Mouse (Mus musculus) midbrain, embryonic 11.5 days (tissue): ENCODE measurements around the gene Dhodh. TPM values are rescaled to one million over a fixed set of nuclear protein-coding genes. Genes with fewer than 3 reads are reported as not detected.
A peak's percentile ranks its signal among the peaks of the same experiment; 100 is the strongest.

Source experiments
- ATAC-seq: fragments of 200-750 bp; cut with Nextera tagmentation; 2 replicates; pipeline ENCODE4 v1.8.0; 2017; ENCODE audit warnings: moderate TSS enrichment, moderate library complexity; ENCODE audit not compliant: low FRiP score
- DNase-seq: peaks from one replicate; pipeline ENCODE4 v3.0.0; 2015; ENCODE audit warnings: low spot score; ENCODE audit errors: missing footprints
- H3K27ac ChIP-seq: fragments of 300-500 bp; sonication (generic); 2 replicates; pipeline ENCODE4 v1.5.1; 2014; ENCODE audit warnings: low read depth, low read length
- H3K27me3 ChIP-seq: fragments of 300-500 bp; sonication (generic); 2 replicates; pipeline ENCODE4 v1.6.1; 2014; ENCODE audit warnings: mild to moderate bottlenecking, low read length, moderate library complexity, mixed read lengths; ENCODE audit not compliant: control insufficient read depth, insufficient read depth
- H3K36me3 ChIP-seq: fragments of 300-500 bp; sonication (generic); 2 replicates; pipeline ENCODE4 v1.6.1; 2014; ENCODE audit warnings: mild to moderate bottlenecking, low read length, moderate library complexity, mixed read lengths; ENCODE audit not compliant: control insufficient read depth, insufficient read depth
- H3K4me1 ChIP-seq: fragments of 300-500 bp; sonication (generic); 2 replicates; pipeline ENCODE4 v1.6.1; 2014; ENCODE audit warnings: low read length; ENCODE audit not compliant: control insufficient read depth, insufficient read depth
- H3K4me2 ChIP-seq: fragments of 300-500 bp; sonication (generic); 2 replicates; pipeline ENCODE4 v1.6.1; 2014; ENCODE audit warnings: mild to moderate bottlenecking, moderate library complexity
- H3K4me3 ChIP-seq: fragments of 300-500 bp; sonication (generic); 2 replicates; pipeline ENCODE4 v1.5.1; 2014; ENCODE audit warnings: low read depth, low read length
- H3K9ac ChIP-seq: fragments of 300-500 bp; sonication (generic); 2 replicates; pipeline ENCODE4 v1.6.1; 2014; ENCODE audit warnings: low read length
- H3K9me3 ChIP-seq: fragments of 300-500 bp; sonication (generic); 2 replicates; pipeline ENCODE4 v1.6.1; 2016; ENCODE audit warnings: low read length; ENCODE audit not compliant: control insufficient read depth
- WGBS: fragments of 180-500 bp; shearing (Covaris S2); extraction: QIAGEN DNeasy Blood & Tissue Kit; methylation state at CpG from one replicate; pipeline ENCODE4 v1.1.7; 2014; 5-methylcytosine and 5-hydroxymethylcytosine counted together
- polyA plus RNA-seq: library from polyadenylated mRNA; unstranded; fragments of >200 nt; fragmentation: Nextera tagmentation; extraction: Ambion mirVana; gene quantifications from 2 replicates; pipeline ENCODE4 v1.2.1, GENCODE M21; 2014

The Dhodh gene
- polyA plus RNA-seq, 1 experiment from 2014 or later = 38.5 TPM

DNA sequence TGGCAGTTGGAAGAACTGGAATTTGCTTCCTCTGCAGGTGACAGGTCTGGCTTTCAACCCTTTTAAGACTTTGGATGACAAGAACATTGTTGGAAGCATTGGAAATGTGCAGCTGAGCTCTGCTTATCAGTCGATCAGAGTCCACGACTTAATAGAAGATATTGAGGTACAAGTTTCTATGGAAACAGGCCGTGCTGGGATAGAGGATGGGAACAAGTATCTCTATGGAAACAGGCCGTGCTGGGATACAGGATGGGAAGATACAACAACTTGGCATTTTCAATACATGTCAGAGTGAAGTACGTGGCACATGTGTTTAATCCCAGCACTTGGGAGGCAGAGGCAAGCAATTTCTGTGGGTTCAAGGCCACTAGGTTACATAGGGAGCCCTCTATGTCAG is 24.0 kb upstream of the Dhodh start:
- no peak overlapping the region for H3K4me2 ChIP-seq
- H3K9me3 ChIP-seq = no peaks in the 10 kb centered on the region
- H3K36me3 ChIP-seq = no peaks in the 10 kb centered on the region
- no peak for DNase-seq
- no peaks in the 10 kb centered on the region for H3K4me1 ChIP-seq
- 79% methylated on average over 5 of the region's 5 CpGs for WGBS
- no peak for ATAC-seq
- H3K27ac ChIP-seq = no peak overlapping the region
- H3K9ac ChIP-seq = no peak overlapping the region
- H3K4me3 ChIP-seq = no peak overlapping the region
- H3K27me3 ChIP-seq = no peaks in the 10 kb centered on the region

DNA sequence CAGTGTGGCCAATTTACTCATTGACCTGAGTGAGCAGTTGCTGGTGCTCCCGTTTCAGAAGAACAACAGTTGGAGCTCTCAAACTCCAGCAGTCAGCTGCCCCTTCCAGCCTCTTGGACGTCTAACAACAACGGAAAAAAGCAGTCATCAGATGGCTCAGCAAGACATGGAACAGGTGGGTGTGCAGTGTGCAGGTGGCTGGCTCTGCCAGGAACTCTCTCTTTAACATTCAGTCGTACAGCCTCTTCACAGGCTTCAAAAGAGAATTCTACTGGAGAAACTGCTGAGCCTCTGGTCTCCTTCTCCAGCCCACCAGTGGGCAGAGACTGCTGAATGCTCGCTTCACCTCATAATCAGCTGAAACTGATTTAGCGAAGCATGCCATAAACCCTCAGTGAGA is 20.2 kb upstream of the Dhodh start:
- Histone ChIP-seq H3K9ac (no peak overlapping the region), H3K9me3 (no peaks in the 10 kb centered on the region), H3K27me3 (no peaks in the 10 kb centered on the region), H3K4me3 (no peak overlapping the region), H3K4me2 (no peak overlapping the region), H3K36me3 (no peaks in the 10 kb centered on the region), H3K4me1 (no peaks in the 10 kb centered on the region), H3K27ac (no peak overlapping the region)
- no peak for ATAC-seq
- 84% methylated on average over 6 of the region's 6 CpGs for WGBS
- no peak for DNase-seq

- no peak overlapping the region for H3K9ac ChIP-seq
- no peak overlapping the region for H3K27ac ChIP-seq
- no peaks in the 10 kb centered on the region for H3K36me3 ChIP-seq
- DNase-seq (no peak), ATAC-seq (no peak)
- no peaks in the 10 kb centered on the region for H3K27me3 ChIP-seq
- 0 out of 2 replicates have a peak, but pooled peaks cover 3% of the 10 kb centered on the region for H3K9me3 ChIP-seq
- H3K4me1 ChIP-seq = no peaks in the 10 kb centered on the region
- no peak overlapping the region for H3K4me2 ChIP-seq
- no peak overlapping the region for H3K4me3 ChIP-seq
- 84% methylated on average over 3 of the region's 3 CpGs for WGBS
Measured at GRCm38 (mm10) chr8:109615569-109615968, 7.1 kb upstream of the Dhodh start.

- H3K27ac ChIP-seq = no peak within 1 kb of the TSS
- no peak for DNase-seq
- ATAC-seq = no peak
- no peak within 1 kb of the TSS for H3K9ac ChIP-seq
- WGBS = 66% methylated on average over 27 of the region's 27 CpGs
- no peak within 1 kb of the TSS for H3K4me2 ChIP-seq
- H3K36me3 ChIP-seq = no peaks in the 10 kb centered on the region
- no peaks in the 10 kb centered on the region for H3K4me1 ChIP-seq
- no peak within 1 kb of the TSS for H3K4me3 ChIP-seq
- 0 out of 2 replicates have a peak, but pooled peaks cover under 1% of the 10 kb centered on the region for H3K9me3 ChIP-seq
- H3K27me3 ChIP-seq = no peaks in the 10 kb centered on the region
Measured at GRCm38 (mm10) chr8:109614243-109615210, 6.1 kb upstream of the Dhodh start, which contains the start of gene Pkd1l3. Gene Pkd1l3, plus strand, starts transcription at chr8:109614517.

DNA sequence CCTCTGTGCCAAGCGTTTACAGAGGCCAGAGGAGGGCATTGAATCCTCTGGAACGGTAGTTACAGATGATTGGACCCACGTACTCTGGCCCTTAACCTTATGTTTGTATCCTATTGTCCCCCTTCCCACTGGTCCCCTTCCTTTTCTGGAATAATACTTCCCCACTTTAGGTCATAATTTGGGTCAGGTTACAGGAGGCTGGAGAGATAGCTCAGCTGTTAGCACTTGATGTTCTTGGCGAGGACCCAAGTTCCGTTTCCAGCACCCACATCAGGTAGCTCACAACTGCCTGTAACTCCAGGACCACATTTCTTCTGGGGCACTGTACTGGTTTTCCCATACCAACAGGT is 655 bp upstream of the Dhodh start:
- Histone ChIP-seq H3K4me3 (peak overlapping the region; percentile 59), H3K4me1 (peaks cover 10% of the 10 kb centered on the region; the same call in 1 of the 2 replicates), H3K36me3 (peaks cover 4% of the 10 kb centered on the region; the same call in 1 of the 2 replicates), H3K27ac (peak overlapping the region; percentile 97), H3K9ac (peak overlapping the region; percentile 90), H3K4me2 (peak overlapping the region; percentile 79), H3K9me3 (no peaks in the 10 kb centered on the region), H3K27me3 (no peaks in the 10 kb centered on the region)
- no peak for DNase-seq
- 26% methylated on average over 5 of the region's 5 CpGs for WGBS
- no peak for ATAC-seq

DNA sequence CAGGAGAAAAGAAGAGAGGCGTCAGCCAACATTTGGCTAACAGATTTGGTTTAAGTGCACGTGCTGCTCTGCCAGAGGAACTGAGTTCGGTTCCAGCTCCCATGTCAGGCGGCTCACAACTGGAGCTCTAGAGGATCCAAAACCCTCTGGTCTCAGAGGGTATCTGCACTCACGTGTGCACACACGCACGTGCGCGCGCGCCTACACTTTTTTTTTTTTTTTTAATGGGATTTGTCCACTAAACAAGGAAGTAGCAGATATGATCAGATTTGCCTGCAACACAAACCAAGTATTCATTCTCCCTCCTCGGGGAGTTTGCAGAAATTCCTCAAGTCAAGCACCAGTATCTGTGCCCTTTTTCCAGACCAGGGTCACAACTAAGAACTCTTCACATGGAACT is 823 bp downstream of the Dhodh start:
- 12% methylated on average over 12 of the region's 12 CpGs for WGBS
- H3K4me3 ChIP-seq = peak overlapping the region; percentile 59

DNA sequence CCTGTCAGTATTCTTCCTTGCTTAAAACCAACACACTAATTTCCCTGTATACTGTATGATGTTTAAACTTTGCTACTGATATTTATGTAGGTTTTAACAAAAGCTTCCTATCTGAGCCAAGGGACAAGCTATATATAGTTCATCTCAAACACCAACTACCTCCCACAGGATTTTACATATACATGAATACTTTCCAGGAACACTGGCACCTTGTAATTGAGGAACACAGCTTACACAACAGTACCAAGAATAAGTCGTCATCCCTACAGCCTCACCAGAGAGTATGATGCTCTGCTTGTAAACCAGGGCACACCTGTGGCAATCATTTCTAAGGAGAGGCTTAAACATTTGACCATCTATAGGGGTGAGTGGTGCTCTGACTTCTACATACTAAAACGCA is 1.7 kb downstream of the Dhodh start:
- no peak for ATAC-seq
- no peak overlapping the region for H3K27ac ChIP-seq
- WGBS = 83% methylated on average over 2 of the region's 2 CpGs
- no peak overlapping the region for H3K4me2 ChIP-seq
- no peak overlapping the region for H3K4me3 ChIP-seq
- H3K27me3 ChIP-seq = no peaks in the 10 kb centered on the region
- DNase-seq = no peak
- H3K9me3 ChIP-seq = no peaks in the 10 kb centered on the region
- H3K4me1 ChIP-seq = peaks cover 10% of the 10 kb centered on the region; the same call in 1 of the 2 replicates
- no peak overlapping the region for H3K9ac ChIP-seq
- peaks cover 8% of the 10 kb centered on the region; the same call in 1 of the 2 replicates for H3K36me3 ChIP-seq

More for the DNA sequence above, 823 bp downstream of the Dhodh start:
- H3K4me1 ChIP-seq = peaks cover 10% of the 10 kb centered on the region; the same call in 1 of the 2 replicates
- no peak overlapping the region for H3K27ac ChIP-seq
- ATAC-seq (no peak), DNase-seq (peak; percentile 83)
- no peaks in the 10 kb centered on the region for H3K27me3 ChIP-seq
- peak overlapping the region; percentile 90 for H3K9ac ChIP-seq
- no peaks in the 10 kb centered on the region for H3K9me3 ChIP-seq
- H3K4me2 ChIP-seq = peak overlapping the region; percentile 79
- peaks cover 8% of the 10 kb centered on the region; the same call in 1 of the 2 replicates for H3K36me3 ChIP-seq

DNA sequence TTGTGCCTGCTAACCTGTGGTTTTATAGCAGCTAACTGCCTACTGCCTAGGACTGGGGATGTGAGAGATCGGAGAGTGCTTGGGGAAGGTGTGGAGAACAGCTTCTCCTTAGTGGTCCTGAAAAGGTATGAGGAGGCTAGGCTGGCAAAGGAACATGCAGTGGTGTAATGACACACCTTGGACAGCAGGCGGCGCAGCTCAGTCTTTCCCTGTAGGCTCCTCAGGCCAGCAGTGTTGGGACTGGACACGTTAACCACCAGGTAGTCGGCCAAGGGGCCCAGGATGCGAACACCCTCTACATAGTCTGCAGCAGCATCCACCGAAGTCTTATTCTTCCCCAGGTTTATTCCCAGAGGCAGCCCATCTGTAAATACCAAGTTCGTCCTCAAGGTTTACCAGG is 12.6 kb downstream of the Dhodh start:
- ATAC-seq (no peak), DNase-seq (peak; percentile 86)
- H3K36me3 ChIP-seq = peaks cover 3% of the 10 kb centered on the region; the same call in 1 of the 2 replicates
- no peak overlapping the region for H3K4me3 ChIP-seq
- H3K27me3 ChIP-seq = no peaks in the 10 kb centered on the region
- no peak overlapping the region for H3K9ac ChIP-seq
- H3K4me1 ChIP-seq = no peaks in the 10 kb centered on the region
- no peak overlapping the region for H3K4me2 ChIP-seq
- H3K9me3 ChIP-seq = no peaks in the 10 kb centered on the region
- H3K27ac ChIP-seq = no peak overlapping the region
- WGBS = 57% methylated on average over 8 of the region's 8 CpGs

GRCm38 (mm10) chr8:109593117-109593788 is 15.2 kb downstream of the Dhodh start:
- WGBS = 81% methylated on average over 6 of the region's 6 CpGs
- Histone ChIP-seq H3K9me3 (no peaks in the 10 kb centered on the region), H3K9ac (no peak overlapping the region), H3K36me3 (no peaks in the 10 kb centered on the region), H3K27ac (no peak overlapping the region), H3K4me1 (no peaks in the 10 kb centered on the region), H3K4me3 (no peak overlapping the region), H3K27me3 (no peaks in the 10 kb centered on the region), H3K4me2 (no peak overlapping the region)
- no peak for DNase-seq
- no peak for ATAC-seq
